Mouse (Mus musculus) forebrain, embryonic 11.5 days (tissue): ENCODE data around the gene Pf4. TPM values are rescaled to one million over a fixed set of nuclear protein-coding genes. Genes with fewer than 3 reads are reported as not detected.

Experiments used
- ATAC-seq: fragments of 200-750 bp; cut with Nextera tagmentation; replicated peaks from 2 replicates; pipeline ENCODE4 v1.8.0; 2017; ENCODE audit warnings: moderate TSS enrichment; ENCODE audit not compliant: low FRiP score
- DNase-seq: peaks from one replicate; pipeline ENCODE4 v3.0.0-alpha.2; 2017; ENCODE audit warnings: low spot score
- H3K27ac ChIP-seq: fragments of 300-500 bp; sonication (generic); 2 replicates; pipeline ENCODE4 v1.5.1; 2014; ENCODE audit warnings: low read depth, low read length
- H3K27me3 ChIP-seq: fragments of 300-500 bp; sonication (generic); 2 replicates; pipeline ENCODE4 v1.6.1; 2014; ENCODE audit warnings: mild to moderate bottlenecking, low read length, mixed read lengths; ENCODE audit not compliant: control insufficient read depth, insufficient read depth
- H3K36me3 ChIP-seq: fragments of 300-500 bp; sonication (generic); 2 replicates; pipeline ENCODE4 v1.6.1; 2014; ENCODE audit warnings: mild to moderate bottlenecking, low read length, moderate library complexity, mixed read lengths; ENCODE audit not compliant: control insufficient read depth, insufficient read depth
- H3K4me1 ChIP-seq: fragments of 300-500 bp; sonication (generic); replicated peaks from 2 replicates; pipeline ENCODE4 v1.6.1; 2014; ENCODE audit warnings: low read length, mixed read lengths; ENCODE audit not compliant: control insufficient read depth, insufficient read depth
- H3K4me2 ChIP-seq: fragments of 300-500 bp; sonication (generic); 2 replicates; pipeline ENCODE4 v1.6.1; 2014; ENCODE audit warnings: low read depth, mild to moderate bottlenecking, low read length, moderate library complexity, mixed read lengths; ENCODE audit not compliant: severe bottlenecking
- H3K4me3 ChIP-seq: fragments of 300-500 bp; sonication (generic); 2 replicates; pipeline ENCODE4 v1.5.1; 2014; ENCODE audit warnings: low read depth, low read length
- H3K9ac ChIP-seq: fragments of 300-500 bp; sonication (generic); 2 replicates; pipeline ENCODE4 v1.6.1; 2014; ENCODE audit warnings: low read length
- H3K9me3 ChIP-seq: fragments of 300-500 bp; sonication (generic); 2 replicates; pipeline ENCODE4 v1.6.1; 2016; ENCODE audit warnings: low read length, mixed read lengths; ENCODE audit not compliant: control insufficient read depth
- WGBS: fragments of 180-500 bp; shearing (Covaris S2); extraction: QIAGEN DNeasy Blood & Tissue Kit; methylation state at CpG from one replicate; pipeline ENCODE4 v1.1.7; 2014; 5-methylcytosine and 5-hydroxymethylcytosine counted together
- polyA plus RNA-seq: library from polyadenylated mRNA; unstranded; fragments of >200 nt; fragmentation: Nextera tagmentation; extraction: Ambion mirVana; gene quantifications from 2 replicates; pipeline ENCODE4 v1.2.1, GENCODE M21; 2014

Gene Pf4
- polyA plus RNA-seq, 1 experiment from 2014 or later: 61.3 TPM

- no peaks in the 10 kb centered on the region for H3K36me3 ChIP-seq
- no peak overlapping the region for H3K9ac ChIP-seq
- H3K27ac ChIP-seq: no peak overlapping the region
- 54% methylated on average over 4 of the region's 4 CpGs for WGBS
- peaks cover 6% of the 10 kb centered on the region for H3K27me3 ChIP-seq
- H3K4me2 ChIP-seq: no peak overlapping the region
- H3K4me1 ChIP-seq: peaks cover 8% of the 10 kb centered on the region; the same call in 1 of the 2 replicates
- no peak overlapping the region for H3K4me3 ChIP-seq
- H3K9me3 ChIP-seq: no peaks in the 10 kb centered on the region
- DNase-seq (no peak), ATAC-seq (no peak)
Observed at GRCm38 (mm10) chr5:90760303-90760702, 11.9 kb upstream of the Pf4 start.

- WGBS: 90% methylated on average over 2 of the region's 2 CpGs
- peaks cover 6% of the 10 kb centered on the region for H3K27me3 ChIP-seq
- no peak overlapping the region for H3K9ac ChIP-seq
Observed at GRCm38 (mm10) chr5:90760844-90761243, 11.4 kb upstream of the Pf4 start.

GRCm38 (mm10) chr5:90761834-90762233 is 10.4 kb upstream of the Pf4 start:
- Histone ChIP-seq H3K9me3 (no peaks in the 10 kb centered on the region), H3K4me2 (no peak overlapping the region), H3K4me3 (no peak overlapping the region), H3K27ac (no peak overlapping the region), H3K9ac (no peak overlapping the region), H3K27me3 (peaks cover 6% of the 10 kb centered on the region), H3K4me1 (peaks cover 8% of the 10 kb centered on the region; the same call in 1 of the 2 replicates), H3K36me3 (no peaks in the 10 kb centered on the region)
- ATAC-seq: no peak
- 81% methylated on average over 3 of the region's 3 CpGs for WGBS
- no peak for DNase-seq

More at GRCm38 (mm10) chr5:90760844-90761243, 11.4 kb upstream of the Pf4 start:
- no peaks in the 10 kb centered on the region for H3K36me3 ChIP-seq
- no peaks in the 10 kb centered on the region for H3K9me3 ChIP-seq
- H3K4me1 ChIP-seq: peaks cover 8% of the 10 kb centered on the region; the same call in 1 of the 2 replicates
- ATAC-seq (no peak), DNase-seq (no peak)
- H3K27ac ChIP-seq: no peak overlapping the region
- H3K4me2 ChIP-seq: no peak overlapping the region
- H3K4me3 ChIP-seq: no peak overlapping the region

GRCm38 (mm10) chr5:90763912-90764665 is 8.1 kb upstream of the Pf4 start:
- WGBS: 79% methylated on average over 12 of the region's 12 CpGs
- Histone ChIP-seq H3K4me1 (peaks cover 5% of the 10 kb centered on the region; the same call in 1 of the 2 replicates), H3K4me3 (no peak overlapping the region), H3K27ac (no peak overlapping the region), H3K27me3 (peaks cover 6% of the 10 kb centered on the region), H3K9ac (no peak overlapping the region), H3K4me2 (no peak overlapping the region), H3K9me3 (no peaks in the 10 kb centered on the region), H3K36me3 (no peaks in the 10 kb centered on the region)
- ATAC-seq (no peak), DNase-seq (no peak)

DNA sequence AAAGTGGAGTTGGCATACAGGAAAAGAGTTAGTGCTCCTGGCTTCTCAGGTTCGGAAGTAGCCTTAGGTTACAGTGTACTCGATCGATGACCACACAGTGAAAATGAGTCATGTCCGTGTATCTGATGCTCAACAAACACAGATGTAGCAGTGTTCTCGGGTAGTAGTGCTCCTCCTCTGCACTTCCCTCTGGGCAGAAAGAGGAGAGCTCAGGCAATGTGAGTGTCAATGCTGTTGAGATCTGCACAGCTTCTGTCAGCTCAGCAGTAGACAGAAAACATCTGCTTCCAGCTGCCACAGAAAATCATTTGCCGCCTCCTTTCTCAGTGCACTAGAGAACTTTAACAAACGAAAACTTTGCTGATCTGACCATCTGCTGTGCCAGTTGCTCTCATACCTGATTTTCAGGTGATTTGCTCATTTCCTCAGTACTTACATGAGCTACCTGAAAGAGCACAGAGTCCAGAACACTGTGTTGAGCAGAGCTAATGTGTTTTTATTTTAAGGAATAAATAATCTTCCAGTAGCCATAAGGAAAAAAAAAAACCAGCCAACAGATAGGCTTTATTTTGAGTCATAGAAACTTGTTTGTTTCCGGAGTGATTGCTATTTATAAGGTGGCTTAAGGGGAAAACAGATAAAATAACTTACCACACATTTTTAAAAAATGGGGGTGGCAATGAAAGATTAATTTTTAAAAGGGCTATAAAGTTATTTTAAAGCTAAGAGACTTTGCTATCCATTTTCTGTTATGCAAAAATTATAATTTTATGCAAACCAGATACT is 6.2 kb upstream of the Pf4 start:
- no peak overlapping the region for H3K4me2 ChIP-seq
- ATAC-seq (no peak), DNase-seq (no peak)
- WGBS: 82% methylated on average over 8 of the region's 8 CpGs
- H3K4me3 ChIP-seq: no peak overlapping the region
- no peaks in the 10 kb centered on the region for H3K36me3 ChIP-seq
- H3K9ac ChIP-seq: no peak overlapping the region
- peaks cover 2% of the 10 kb centered on the region; the same call in 1 of the 2 replicates for H3K27me3 ChIP-seq
- H3K27ac ChIP-seq: no peak overlapping the region
- no peaks in the 10 kb centered on the region for H3K4me1 ChIP-seq
- no peaks in the 10 kb centered on the region for H3K9me3 ChIP-seq

GRCm38 (mm10) chr5:90768218-90768617 is 4.0 kb upstream of the Pf4 start, which contains the start of gene Ppbp:
Ppbp (plus strand) TSS chr5:90768518.
- Histone ChIP-seq H3K4me2 (no peak within 1 kb of the TSS), H3K9ac (no peak within 1 kb of the TSS), H3K36me3 (no peaks in the 10 kb centered on the region), H3K9me3 (no peaks in the 10 kb centered on the region), H3K27me3 (no peaks in the 10 kb centered on the region), H3K4me3 (no peak within 1 kb of the TSS), H3K27ac (no peak within 1 kb of the TSS), H3K4me1 (no peaks in the 10 kb centered on the region)
- ATAC-seq (no peak), DNase-seq (no peak)
- WGBS: 75% methylated on average over 3 of the region's 3 CpGs

- no peak overlapping the region for H3K4me3 ChIP-seq
- no peaks in the 10 kb centered on the region for H3K9me3 ChIP-seq
- H3K36me3 ChIP-seq: no peaks in the 10 kb centered on the region
- no peaks in the 10 kb centered on the region for H3K27me3 ChIP-seq
- H3K4me2 ChIP-seq: no peak overlapping the region
- H3K9ac ChIP-seq: no peak overlapping the region
- no peak for ATAC-seq
- 73% methylated on average over 3 of the region's 3 CpGs for WGBS
- no peak for DNase-seq
- H3K4me1 ChIP-seq: no peaks in the 10 kb centered on the region
- no peak overlapping the region for H3K27ac ChIP-seq
Observed at GRCm38 (mm10) chr5:90771369-90771768, 866 bp upstream of the Pf4 start.

DNA sequence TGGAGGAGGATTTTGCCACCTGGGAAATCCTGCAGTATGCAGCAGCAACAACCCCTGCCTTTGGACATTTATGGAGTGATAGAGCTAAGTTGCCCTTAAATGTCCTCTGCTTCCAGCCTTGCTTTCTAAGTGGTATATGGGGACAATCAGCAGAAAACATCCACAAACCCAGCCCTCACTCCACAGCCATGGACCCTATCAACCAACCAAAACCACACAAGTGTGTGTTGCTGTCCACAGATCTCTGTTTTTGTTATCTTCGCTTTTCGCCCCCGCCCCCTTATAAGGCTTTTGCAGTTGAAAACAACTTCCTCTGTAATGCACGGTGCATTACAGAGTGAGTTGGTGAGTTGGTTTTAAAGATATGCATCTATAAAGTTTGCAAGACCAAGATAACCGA is 3.3 kb downstream of the Pf4 start:
- H3K4me1 ChIP-seq: no peaks in the 10 kb centered on the region
- H3K9ac ChIP-seq: no peak overlapping the region
- 96% methylated on average over 5 of the region's 5 CpGs for WGBS

More for the DNA sequence above, 3.3 kb downstream of the Pf4 start:
- H3K4me3 ChIP-seq: no peak overlapping the region
- H3K27ac ChIP-seq: no peak overlapping the region
- no peaks in the 10 kb centered on the region for H3K9me3 ChIP-seq
- H3K4me2 ChIP-seq: no peak overlapping the region
- ATAC-seq (no peak), DNase-seq (no peak)
- no peaks in the 10 kb centered on the region for H3K36me3 ChIP-seq
- no peaks in the 10 kb centered on the region for H3K27me3 ChIP-seq
